Mouse (Mus musculus): ENCODE data around the gene Kcnq5.

The Kcnq5 gene

DNA sequence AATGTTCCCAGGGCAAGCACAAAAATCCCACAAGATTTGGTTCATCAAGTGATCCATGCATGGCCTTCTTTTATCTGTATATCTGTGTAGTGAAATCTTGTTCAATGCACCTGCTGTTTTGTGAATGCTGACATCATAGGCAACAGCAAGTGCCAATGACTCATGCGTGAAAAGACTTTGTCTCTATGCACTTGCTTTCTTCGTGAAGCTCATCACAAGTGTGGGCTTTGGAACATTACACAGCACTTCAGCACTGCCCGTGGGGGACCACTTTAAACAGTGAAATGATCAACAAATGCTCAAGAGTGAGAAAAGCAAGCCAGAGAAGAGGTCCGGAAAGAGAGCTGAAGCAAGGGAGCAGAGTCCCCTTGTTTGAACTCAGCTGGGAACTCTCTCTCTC lies 345.1 kb downstream of the Kcnq5 start:
- TF ChIP-seq GATA4 (IDR thresholded peaks at IDR 0.05; ENCODE audit: insufficient replicate concordance, low read length), result no peak

DNA sequence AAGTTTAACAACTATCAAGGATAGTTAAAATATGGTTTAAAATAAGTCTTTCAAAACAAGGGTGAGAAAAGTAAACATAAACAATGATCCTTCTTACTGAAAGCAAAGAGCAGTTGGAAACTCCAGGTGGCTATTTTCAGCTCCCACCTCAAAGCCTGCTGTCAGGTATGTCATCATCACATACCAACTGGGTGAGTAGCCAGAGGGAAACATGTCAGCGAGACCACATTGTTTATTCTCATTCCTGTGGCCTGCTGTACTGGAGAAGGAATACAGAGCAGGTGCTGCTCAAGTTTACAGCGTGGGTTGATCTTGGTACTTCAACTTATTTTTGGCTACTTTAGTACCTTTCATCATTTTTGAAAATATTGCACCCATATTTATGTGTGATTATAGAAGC lies 347.8 kb downstream of the Kcnq5 start:
- TF ChIP-seq GATA4 (IDR thresholded peaks at IDR 0.05; ENCODE audit: insufficient replicate concordance, low read length), result no peak

DNA sequence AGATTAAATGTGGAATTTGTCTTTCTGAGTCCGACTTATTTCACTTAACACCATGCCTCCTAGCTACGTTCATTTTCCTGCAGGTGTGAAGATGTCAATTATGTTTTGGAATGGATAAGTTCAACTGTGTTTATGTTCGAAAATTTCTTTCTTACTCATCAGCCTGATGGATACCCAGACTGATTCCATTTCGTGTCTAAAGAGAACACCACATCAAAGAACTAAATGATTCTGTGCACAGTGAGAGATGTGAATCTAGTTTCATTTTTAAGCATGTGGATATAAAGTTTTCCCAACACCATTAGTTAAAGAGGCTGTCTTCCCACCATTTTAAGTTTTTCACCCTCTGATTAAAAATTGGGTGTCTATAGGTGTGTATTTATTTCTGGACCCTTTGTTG lies 357.7 kb downstream of the Kcnq5 start:
- no peak for TF ChIP-seq GATA4 (IDR thresholded peaks at IDR 0.05; ENCODE audit: insufficient replicate concordance, low read length)

DNA sequence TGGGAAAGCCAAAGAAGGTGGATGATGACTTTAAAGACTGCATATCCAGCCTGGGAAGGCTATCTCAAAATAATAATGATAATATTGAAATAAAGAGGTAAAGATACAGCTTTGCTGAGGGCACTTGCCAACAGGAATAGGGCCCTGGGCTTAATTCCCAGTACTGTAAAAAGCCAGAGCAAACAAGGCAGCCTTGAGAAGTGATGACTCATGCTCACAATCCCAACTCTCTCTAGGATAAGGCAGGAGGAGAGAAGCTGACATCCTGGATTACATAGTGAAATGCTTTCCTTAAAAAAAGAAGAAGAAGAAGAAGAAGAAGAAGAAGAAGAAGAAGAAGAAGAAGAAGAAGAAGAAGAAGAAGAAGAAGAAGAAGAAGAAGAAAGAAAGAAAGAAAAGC lies 359.2 kb downstream of the Kcnq5 start:
- no peak for TF ChIP-seq GATA4 (IDR thresholded peaks at IDR 0.05; ENCODE audit: insufficient replicate concordance, low read length)

DNA sequence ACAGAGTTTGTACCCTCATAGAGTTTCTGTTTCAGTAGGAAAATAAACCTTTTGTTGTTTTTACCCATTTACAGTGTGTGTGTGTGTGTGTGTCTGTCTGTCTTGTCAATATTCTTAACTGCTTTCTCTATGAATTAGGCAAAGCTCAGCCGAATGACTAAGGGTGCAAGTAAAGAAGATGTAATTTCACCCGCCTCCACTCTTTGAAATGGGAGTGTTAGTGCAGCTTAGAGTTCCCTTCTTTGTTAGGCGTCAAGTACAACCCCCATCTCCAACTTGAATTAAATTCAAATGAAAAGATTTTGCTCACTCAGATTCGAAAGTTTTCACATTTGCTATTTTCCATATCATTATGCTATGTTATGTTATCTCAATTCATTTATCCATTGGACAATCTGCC lies 361.1 kb downstream of the Kcnq5 start:
- no peak for TF ChIP-seq GATA4 (IDR thresholded peaks at IDR 0.05; ENCODE audit: insufficient replicate concordance, low read length)

DNA sequence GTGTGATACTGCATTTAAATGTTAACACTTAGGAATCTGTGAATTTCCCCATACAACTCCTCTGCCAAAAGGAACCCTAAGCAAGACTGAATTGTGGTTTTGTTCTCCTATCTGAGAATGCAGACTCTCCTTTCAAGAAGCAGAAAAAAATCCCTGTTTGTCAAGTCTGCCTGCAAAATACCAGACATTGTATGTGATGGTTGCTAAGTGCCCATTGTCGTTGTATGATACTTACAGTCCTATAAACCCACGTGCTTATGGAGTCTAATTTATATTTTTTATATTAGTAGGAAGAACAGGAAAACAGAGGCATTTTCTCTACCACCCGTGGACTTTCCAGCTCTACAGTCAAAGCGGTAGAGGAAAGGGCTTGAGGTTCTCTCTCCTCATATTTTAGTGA lies 367.9 kb downstream of the Kcnq5 start:
- no peak for TF ChIP-seq GATA4 (IDR thresholded peaks at IDR 0.05; ENCODE audit: insufficient replicate concordance, low read length)

DNA sequence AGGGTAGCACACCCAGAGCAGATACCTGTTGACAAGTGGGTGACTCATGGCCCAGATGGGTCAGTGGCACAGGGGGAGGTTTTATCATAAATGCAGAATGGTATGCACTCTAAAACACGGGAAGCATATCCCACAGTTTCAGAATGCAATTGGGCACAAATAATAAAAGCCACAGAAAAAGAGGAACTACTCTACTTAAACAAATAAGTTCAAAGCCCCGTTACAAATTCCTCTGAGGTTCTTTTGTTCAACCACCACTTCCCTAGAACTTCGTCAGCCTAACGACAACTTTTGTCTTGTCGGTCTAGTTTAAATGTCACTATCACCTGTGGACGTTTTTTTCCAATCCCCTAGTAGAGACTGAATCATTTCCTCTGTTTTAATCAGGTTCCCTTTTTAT lies 407.1 kb downstream of the Kcnq5 start:
- TF ChIP-seq GATA4 (IDR thresholded peaks at IDR 0.05; ENCODE audit: insufficient replicate concordance, low read length), result no peak

DNA sequence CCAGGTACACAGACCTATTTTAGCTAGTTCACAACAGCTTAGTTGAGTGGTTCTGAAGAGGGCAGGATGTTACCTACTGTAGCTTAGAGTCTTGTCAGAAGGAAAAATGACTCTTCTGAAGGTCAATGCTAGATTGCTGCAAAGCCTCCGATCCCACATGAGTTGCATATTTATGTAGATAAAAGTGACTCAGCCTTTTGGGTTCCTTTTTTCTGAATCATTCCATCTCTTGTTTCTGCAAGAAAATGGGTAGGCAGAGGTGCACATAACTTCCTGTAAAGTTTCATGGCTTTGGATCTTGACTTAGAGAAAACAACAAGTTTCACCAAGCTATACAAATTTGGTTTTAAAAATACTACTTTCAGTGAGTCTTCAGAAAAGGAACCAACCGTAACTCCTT lies 409.0 kb downstream of the Kcnq5 start:
- no peak for TF ChIP-seq GATA4 (IDR thresholded peaks at IDR 0.05; ENCODE audit: insufficient replicate concordance, low read length)

DNA sequence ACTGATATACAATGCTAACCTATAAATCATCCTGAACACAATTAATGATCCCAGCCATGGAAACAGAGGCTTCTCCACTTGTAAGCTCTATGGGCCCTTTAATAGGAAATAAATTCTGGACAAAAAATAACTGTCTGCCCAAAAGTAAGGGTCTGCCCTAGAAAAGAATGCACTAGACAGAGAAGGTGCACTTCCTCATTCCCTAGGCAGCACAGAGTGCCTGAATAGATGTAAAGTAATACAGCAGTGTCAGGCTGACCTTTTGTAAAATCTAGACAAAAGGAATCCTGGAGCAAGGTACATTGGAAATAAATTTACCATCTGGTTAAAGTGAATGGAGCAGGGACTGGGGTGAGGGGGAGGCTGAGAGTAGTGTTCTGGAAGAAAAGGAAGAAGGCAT lies 417.8 kb downstream of the Kcnq5 start:
- no peak for TF ChIP-seq GATA4 (IDR thresholded peaks at IDR 0.05; ENCODE audit: insufficient replicate concordance, low read length)

DNA sequence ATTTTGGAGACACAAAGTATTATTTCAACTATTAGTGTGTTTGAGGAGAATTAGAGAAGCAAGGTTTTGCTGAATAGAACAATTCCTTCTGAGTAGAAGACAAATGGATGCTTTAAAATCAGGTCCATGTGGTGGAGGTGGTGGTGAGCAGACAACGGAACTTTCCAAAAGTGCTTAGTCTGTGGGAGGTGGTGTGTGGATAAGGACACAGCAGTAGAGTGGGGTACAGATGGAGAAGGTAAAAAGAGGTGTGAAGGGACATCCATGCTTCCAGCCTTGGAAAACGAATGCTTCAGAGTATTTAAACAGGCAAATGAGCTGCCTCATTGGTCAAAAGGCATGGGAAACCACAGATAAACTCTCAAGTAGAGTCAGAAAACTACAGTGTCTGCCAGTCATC lies 422.3 kb downstream of the Kcnq5 start:
- no peak for TF ChIP-seq GATA4 (IDR thresholded peaks at IDR 0.05; ENCODE audit: insufficient replicate concordance, low read length)

DNA sequence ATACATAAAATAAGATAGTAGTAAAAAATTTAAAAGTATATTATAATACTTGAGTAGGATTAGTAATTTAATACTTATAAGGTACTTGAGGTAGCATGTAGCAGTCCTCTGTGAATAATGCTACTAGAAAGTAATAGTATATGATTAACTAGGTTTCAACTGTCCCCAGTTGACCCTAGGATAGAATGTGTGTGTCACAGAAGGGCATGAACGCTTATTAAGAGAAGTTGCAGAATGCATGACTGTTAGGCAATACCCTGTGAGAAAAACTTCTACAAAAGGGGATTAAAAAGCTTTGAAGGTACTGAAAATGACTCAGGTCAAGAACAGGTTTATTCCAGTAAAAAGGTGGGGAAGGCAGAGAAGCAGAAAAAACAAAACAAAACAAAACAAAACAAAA lies 430.9 kb downstream of the Kcnq5 start:
- TF ChIP-seq GATA4 (IDR thresholded peaks at IDR 0.05; ENCODE audit: insufficient replicate concordance, low read length), result no peak

DNA sequence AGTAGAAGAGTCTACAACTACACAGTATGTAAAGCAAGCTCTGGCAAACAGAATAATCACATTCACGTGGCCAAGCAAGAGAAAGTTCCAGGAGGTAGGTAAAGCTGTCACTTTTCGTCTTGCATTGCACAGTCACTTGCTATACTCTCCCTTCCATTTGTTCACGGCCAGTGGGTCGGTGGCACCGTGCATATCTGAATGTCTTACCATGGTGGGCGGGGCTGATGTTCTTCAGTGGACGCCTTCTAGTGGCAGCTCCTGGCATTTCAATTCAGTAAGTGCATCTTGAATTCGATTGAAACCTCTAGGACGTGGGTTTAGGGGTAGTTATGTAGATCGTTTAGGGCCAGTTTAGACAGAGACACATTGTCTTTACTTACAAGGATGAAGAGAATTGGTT lies 439.7 kb downstream of the Kcnq5 start:
- TF ChIP-seq GATA4 (IDR thresholded peaks at IDR 0.05; ENCODE audit: insufficient replicate concordance, low read length), result no peak

DNA sequence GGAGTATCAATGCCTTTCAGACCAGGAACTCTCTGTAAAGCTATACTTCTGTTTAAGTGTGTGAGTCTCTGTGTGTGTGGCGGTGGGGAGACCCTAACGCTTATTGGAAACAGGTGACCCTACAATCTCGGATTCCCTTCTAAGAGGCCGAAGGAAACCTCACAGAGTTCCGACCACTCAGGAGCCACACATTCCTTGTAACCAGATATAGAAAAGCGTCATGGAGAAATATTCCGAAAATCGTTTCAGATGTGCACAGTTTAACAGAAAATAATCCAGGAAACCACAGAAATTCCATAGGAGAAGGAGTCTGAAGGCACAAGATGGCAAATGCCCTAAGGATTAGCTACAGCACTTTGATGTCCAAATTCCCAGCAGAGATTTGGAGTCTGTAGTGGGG lies 440.3 kb downstream of the Kcnq5 start:
- TF ChIP-seq GATA4 (IDR thresholded peaks at IDR 0.05; ENCODE audit: insufficient replicate concordance, low read length), result no peak

DNA sequence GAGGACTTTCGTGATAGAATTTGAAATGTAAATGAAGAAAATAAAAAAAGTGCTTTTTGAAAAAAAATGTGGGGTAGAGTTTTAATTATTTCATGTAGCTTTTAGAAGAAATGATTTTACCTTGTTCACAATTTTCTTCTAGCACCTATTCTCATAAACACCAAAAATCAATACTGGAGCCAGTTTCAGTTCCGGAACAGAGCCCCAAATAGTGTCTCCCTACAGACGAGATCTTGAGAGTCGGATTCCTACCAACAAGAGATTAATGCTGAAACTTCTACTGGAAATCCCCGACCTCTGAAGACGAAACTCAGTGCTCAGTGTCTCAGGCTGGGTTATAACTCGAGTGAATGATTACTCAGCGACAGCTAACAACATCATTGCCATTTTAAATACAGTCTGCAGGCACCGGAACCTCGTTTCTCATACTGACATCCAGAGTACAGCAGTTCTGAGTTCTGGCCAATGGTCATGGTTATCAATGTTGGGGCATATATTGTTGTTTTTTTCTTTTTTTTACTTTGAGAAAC lies 441.6 kb downstream of the Kcnq5 start:
- no peak for TF ChIP-seq GATA4 (IDR thresholded peaks at IDR 0.05; ENCODE audit: insufficient replicate concordance, low read length)

DNA sequence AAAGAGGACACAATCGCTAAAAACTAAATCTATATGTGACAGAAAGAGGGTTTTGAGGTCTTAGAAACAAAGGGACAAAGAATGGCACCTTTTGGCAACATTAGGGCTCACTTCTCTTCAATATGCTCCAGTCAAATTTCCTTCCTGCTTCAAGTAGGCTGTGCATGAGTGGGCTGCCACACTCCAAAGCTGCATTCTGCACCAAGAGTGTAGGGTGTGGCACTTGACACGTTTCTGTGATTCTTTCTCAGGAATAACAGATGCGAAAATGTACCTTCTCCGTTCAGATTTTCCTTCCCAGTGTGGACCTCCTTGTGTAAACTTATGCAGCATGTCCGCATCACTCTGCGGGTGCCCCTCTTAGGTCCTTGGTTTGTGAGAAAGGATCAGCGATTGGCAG lies 455.1 kb downstream of the Kcnq5 start:
- no peak for TF ChIP-seq GATA4 (IDR thresholded peaks at IDR 0.05; ENCODE audit: insufficient replicate concordance, low read length)

DNA sequence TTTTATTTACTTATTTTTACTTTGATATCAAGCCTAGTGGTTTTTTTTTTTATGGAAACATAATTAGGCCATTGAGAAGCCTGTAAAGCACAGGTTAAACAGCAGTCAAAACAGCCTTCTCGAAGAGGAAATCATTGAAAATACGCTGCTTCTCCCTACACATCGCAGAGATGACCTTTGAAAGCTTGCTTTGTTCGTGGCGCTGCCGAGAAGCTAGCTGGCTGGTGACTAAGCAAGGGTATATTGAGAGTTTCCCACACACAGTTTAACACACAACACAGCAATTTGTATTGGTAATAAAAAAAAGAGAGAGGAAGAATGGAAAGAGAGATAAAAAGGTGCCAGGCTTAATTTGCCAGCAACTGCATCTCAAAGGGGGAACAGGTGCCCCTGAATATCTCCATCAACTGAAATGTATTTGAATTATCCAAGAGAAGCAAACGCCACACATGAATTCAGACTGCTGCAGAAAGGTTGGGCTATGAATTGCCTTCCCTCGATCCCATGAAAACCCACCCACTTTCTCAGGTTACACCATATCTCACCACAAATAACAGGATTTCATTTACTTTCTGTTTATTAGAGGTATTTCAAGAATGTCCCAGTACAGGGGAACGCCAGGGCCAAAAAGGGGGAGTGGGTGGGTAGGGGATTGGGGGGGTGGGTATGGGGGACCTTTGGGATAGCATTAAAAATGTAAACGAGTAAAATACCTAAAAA lies 461.8 kb downstream of the Kcnq5 start:
- TF ChIP-seq GATA4 (IDR thresholded peaks at IDR 0.05; ENCODE audit: insufficient replicate concordance, low read length), result no peak

DNA sequence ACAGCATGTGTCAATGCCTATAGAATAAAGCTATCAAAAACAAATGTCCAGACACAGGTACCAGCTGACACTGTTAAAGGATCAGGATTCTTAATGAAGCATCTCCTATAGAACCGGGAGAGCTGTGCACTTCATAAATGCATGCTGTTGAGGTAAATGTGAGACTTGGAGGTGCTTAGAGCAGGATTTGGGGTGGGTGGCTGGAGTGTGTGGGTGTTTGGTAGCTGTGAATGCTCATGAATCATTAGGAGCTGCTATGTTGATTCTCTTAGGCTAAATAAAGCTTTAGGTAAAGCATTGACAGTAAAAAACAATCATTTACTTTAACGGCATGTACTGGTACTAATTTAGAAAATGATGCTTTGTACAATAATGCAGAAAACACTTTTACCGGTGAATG lies 465.4 kb downstream of the Kcnq5 start:
- TF ChIP-seq GATA4 (IDR thresholded peaks at IDR 0.05; ENCODE audit: insufficient replicate concordance, low read length), result no peak

Measured in liver, adult (tissue).